Mouse (Mus musculus) C2C12 (cell line): Measurements from ENCODE around the gene Pla1a.

Experiments
- CEBPB ChIP-seq: IDR thresholded peaks from one replicate; pipeline ENCODE4 v1.6.1; 2011; ENCODE audit warnings: low read depth, mild to moderate bottlenecking, control low read depth, moderate library complexity
- CTCF ChIP-seq: IDR thresholded peaks from one replicate; pipeline ENCODE4 v1.5.1; 2011; ENCODE audit not compliant: control insufficient read depth, insufficient read depth, insufficient read length
- FOSL1 ChIP-seq: IDR thresholded peaks from one replicate; pipeline ENCODE4 v1.8.0; 2011; ENCODE audit warnings: mild to moderate bottlenecking, low read length; ENCODE audit not compliant: poor library complexity, insufficient read depth, severe bottlenecking
- MAX ChIP-seq: IDR thresholded peaks from one replicate; pipeline ENCODE4 v1.6.1; 2011; ENCODE audit warnings: mild to moderate bottlenecking, control low read depth
- MYOD1 ChIP-seq: IDR thresholded peaks from one replicate; pipeline ENCODE4 v1.6.1; 2011; ENCODE audit warnings: low read depth; ENCODE audit not compliant: control insufficient read depth, insufficient read length
- MYOG ChIP-seq: IDR thresholded peaks from one replicate; pipeline ENCODE4 v1.6.1; 2011; ENCODE audit not compliant: control insufficient read depth, insufficient read length; ENCODE audit errors: extremely low read depth
- USF1 ChIP-seq: IDR thresholded peaks from one replicate; pipeline ENCODE4 v1.6.1; 2011; ENCODE audit warnings: low read depth, mild to moderate bottlenecking, control low read depth, moderate library complexity

GRCm38 (mm10) chr16:38459990-38460389 is 27.0 kb upstream of the Pla1a start:
- TF ChIP-seq CTCF (no peak), FOSL1 (no peak), MAX (no peak), MYOD1 (no peak), CEBPB (no peak), USF1 (no peak), MYOG (no peak)
